Mouse (Mus musculus) forebrain, embryonic 10.5 days (tissue): ENCODE results near the gene Kifc3. TPM values are rescaled to one million over a fixed set of nuclear protein-coding genes. Genes with fewer than 3 reads are reported as not detected.

Experiments
- DNase-seq: peaks from one replicate; pipeline ENCODE4 v3.0.0-alpha.2; 2017; ENCODE audit warnings: low spot score; ENCODE audit errors: extremely low spot score
- H3K27ac ChIP-seq: fragments of 300-500 bp; sonication (generic); 2 replicates; pipeline ENCODE4 v1.5.1; 2016; ENCODE audit warnings: mild to moderate bottlenecking
- H3K27me3 ChIP-seq: fragments of 300-500 bp; sonication (generic); 2 replicates; pipeline ENCODE4 v1.6.1; 2016; ENCODE audit warnings: mild to moderate bottlenecking; ENCODE audit not compliant: poor library complexity, severe bottlenecking
- H3K36me3 ChIP-seq: fragments of 300-500 bp; sonication (generic); replicated peaks from 2 replicates; pipeline ENCODE4 v1.6.1; 2016; ENCODE audit warnings: mild to moderate bottlenecking, moderate library complexity
- H3K4me1 ChIP-seq: fragments of 300-500 bp; sonication (generic); 2 replicates; pipeline ENCODE4 v1.6.1; 2016
- H3K4me3 ChIP-seq: fragments of 300-500 bp; sonication (generic); 2 replicates; pipeline ENCODE4 v1.5.1; 2016; ENCODE audit warnings: mild to moderate bottlenecking, moderate library complexity
- H3K9me3 ChIP-seq: fragments of 300-500 bp; sonication (generic); 2 replicates; pipeline ENCODE4 v1.6.1; 2016; ENCODE audit warnings: mild to moderate bottlenecking, moderate library complexity
- WGBS: fragments of 180-500 bp; shearing (Covaris S2); methylation state at CpG from one replicate; pipeline ENCODE4 v1.1.7; 2016; 5-methylcytosine and 5-hydroxymethylcytosine counted together
- polyA plus RNA-seq: library from polyadenylated mRNA; unstranded; fragments of >200 nt; fragmentation: Nextera tagmentation; extraction: Ambion mirVana; gene quantifications from 2 replicates; pipeline ENCODE4 v1.2.1, GENCODE M21; 2016

The Kifc3 gene
- polyA plus RNA-seq, 1 experiment from 2014 or later: 4.4 TPM

DNA sequence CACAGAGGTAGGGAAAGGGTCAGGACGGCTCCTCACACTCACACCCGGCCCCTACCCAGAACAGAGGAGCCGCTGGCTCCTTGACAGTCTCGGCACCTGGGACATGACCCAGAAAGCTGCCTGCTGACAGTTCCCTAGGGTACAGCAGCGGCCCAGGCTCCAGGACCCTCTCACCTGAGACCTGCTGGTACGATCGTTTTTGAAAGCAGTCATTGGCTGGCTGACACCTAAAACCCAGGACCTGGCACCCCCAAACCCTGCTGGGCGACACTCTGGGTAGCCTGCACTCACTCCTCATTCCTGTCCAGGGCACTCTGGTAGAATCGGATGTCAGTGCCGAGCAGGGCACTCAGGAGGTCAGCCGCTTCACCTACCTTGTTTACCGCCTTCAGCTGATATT is 65.4 kb downstream of the Kifc3 start:
- H3K4me3 ChIP-seq: peak overlapping the region; percentile 47
- no peak for DNase-seq
- H3K27ac ChIP-seq: no peak overlapping the region; the same call in 1 of the 2 replicates
- H3K27me3 ChIP-seq: peaks cover 65% of the 10 kb centered on the region
- H3K36me3 ChIP-seq: no peaks in the 10 kb centered on the region
- H3K9me3 ChIP-seq: no peaks in the 10 kb centered on the region
- WGBS: 17% methylated on average over 12 of the region's 12 CpGs
- peaks cover 41% of the 10 kb centered on the region for H3K4me1 ChIP-seq

GRCm38 (mm10) chr8:95136218-95136617 is 66.4 kb downstream of the Kifc3 start:
- WGBS: 71% methylated on average over 3 of the region's 3 CpGs
- DNase-seq: no peak
- Histone ChIP-seq H3K4me3 (no peak overlapping the region), H3K27ac (no peak overlapping the region), H3K4me1 (peaks cover 36% of the 10 kb centered on the region), H3K36me3 (no peaks in the 10 kb centered on the region), H3K9me3 (no peaks in the 10 kb centered on the region), H3K27me3 (peaks cover 55% of the 10 kb centered on the region)

- DNase-seq: no peak
- H3K36me3 ChIP-seq: no peaks in the 10 kb centered on the region
- no peaks in the 10 kb centered on the region for H3K9me3 ChIP-seq
- no peak overlapping the region for H3K4me3 ChIP-seq
- 59% methylated on average over 3 of the region's 3 CpGs for WGBS
- H3K4me1 ChIP-seq: peaks cover 33% of the 10 kb centered on the region
- H3K27me3 ChIP-seq: peaks cover 45% of the 10 kb centered on the region
- no peak overlapping the region for H3K27ac ChIP-seq
Measured at GRCm38 (mm10) chr8:95135242-95135641, 67.4 kb downstream of the Kifc3 start.

- no peaks in the 10 kb centered on the region for H3K9me3 ChIP-seq
- no peak overlapping the region for H3K4me3 ChIP-seq
- no peak overlapping the region for H3K27ac ChIP-seq
- 84% methylated on average over 2 of the region's 2 CpGs for WGBS
- no peaks in the 10 kb centered on the region for H3K36me3 ChIP-seq
- H3K27me3 ChIP-seq: peaks cover 35% of the 10 kb centered on the region
- DNase-seq: no peak
- H3K4me1 ChIP-seq: peaks cover 33% of the 10 kb centered on the region
Measured at GRCm38 (mm10) chr8:95134186-95134585, 68.4 kb downstream of the Kifc3 start.

DNA sequence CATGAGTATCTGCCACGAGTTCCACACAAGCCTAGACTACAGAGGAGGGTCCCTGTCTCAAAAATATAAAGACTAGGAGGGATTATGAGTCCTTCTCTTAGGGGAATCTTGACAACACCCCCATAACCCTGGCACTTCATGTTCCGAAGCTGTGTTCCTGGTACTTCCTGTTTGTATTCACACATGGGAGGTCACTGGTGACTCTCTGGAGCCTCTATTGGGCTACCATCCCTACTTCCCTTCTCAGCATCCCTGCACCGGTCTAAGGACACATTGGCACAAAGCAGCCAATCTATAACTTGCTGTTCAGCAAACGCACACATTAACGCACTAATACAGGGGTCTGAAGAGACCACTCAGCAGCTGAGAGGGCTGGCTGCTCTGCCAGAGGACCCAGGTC is 70.6 kb downstream of the Kifc3 start:
- no peak overlapping the region for H3K27ac ChIP-seq
- DNase-seq: no peak
- H3K4me1 ChIP-seq: peaks cover 22% of the 10 kb centered on the region
- peaks cover 13% of the 10 kb centered on the region for H3K27me3 ChIP-seq
- H3K9me3 ChIP-seq: no peaks in the 10 kb centered on the region
- no peaks in the 10 kb centered on the region for H3K36me3 ChIP-seq
- H3K4me3 ChIP-seq: no peak overlapping the region
- 91% methylated on average over 5 of the region's 5 CpGs for WGBS

DNA sequence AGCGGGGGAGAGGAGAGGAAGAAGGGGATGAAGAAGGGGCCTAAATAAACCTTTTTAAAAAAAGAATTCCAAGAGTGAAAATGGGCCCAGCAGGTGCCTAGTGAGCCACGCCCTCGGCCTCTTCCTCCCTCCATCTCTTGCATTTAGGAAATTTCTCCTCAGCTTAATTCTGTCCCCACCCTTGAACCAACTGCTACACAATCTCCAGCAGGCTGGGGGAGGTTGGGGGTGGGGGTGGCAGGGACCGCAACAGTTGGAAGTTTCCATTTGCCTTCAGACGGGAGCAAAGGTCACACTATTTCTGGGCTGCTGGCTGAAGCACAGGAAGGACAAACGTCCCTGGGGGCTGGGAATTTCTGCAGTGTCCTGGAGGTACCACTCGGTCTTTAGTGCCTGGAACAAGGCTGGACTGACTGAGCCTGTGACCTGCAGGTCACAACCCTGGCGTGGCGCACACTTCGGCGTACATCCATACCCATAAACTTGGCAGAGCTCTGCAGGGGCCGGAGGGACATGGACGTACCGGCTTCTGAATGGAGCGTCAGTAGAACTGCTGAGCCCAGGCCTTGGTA is 71.6 kb downstream of the Kifc3 start:
- DNase-seq: no peak
- H3K27ac ChIP-seq: no peak overlapping the region

DNA sequence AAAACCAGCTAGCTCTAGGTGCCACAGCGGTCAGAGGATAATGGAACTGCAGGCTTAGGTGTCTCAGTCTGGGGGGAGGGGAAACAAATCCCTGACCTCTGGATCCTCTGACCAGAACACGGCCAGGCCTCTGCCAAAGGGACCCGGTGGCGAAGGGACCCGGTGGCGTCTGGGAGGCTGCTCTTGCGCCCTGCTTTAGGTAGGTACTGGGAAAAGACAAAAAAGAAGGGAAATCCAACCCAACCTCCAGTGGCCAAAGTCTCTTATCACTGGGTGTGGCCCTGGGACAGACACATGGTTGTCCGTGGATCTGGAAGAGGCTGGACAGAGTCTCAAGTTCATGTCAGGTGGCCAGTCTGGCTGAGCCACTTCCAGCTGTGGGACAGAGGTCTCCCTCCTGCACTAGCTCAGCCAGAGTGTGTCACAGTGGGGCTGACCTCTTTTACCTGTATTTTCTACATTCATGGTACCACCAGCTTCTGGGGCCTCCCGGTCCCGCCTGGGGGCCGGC is 73.8 kb downstream of the Kifc3 start:
- Histone ChIP-seq H3K36me3 (no peaks in the 10 kb centered on the region), H3K27ac (no peak overlapping the region), H3K27me3 (no peaks in the 10 kb centered on the region), H3K4me1 (peaks cover 18% of the 10 kb centered on the region), H3K4me3 (no peak overlapping the region), H3K9me3 (no peaks in the 10 kb centered on the region)
- 87% methylated on average over 11 of the region's 11 CpGs for WGBS
- DNase-seq: no peak

More for the DNA sequence above, 71.6 kb downstream of the Kifc3 start:
- Histone ChIP-seq H3K36me3 (no peaks in the 10 kb centered on the region), H3K27me3 (peaks cover 3% of the 10 kb centered on the region), H3K9me3 (no peaks in the 10 kb centered on the region), H3K4me3 (no peak overlapping the region), H3K4me1 (peaks cover 18% of the 10 kb centered on the region)
- 67% methylated on average over 15 of the region's 15 CpGs for WGBS

DNA sequence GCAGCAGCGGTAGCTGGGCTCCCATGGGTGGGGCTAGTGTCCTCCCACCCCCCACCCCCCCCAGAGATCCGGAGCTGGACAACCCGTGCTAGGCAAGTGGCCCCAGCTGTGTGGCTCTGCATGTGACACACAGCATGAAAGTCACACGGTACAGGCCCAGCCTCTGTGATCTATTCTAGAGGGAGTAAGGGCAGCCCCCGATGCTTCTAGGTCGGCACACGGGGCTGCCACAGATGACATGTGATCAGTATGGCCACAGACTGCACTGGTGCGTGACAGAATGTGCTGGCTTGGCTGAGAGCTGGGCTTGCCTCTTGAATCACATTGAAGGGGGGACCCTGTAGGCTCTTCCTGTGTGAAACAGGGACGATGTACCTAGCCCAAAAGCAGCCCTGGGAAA is 75.0 kb downstream of the Kifc3 start:
- Histone ChIP-seq H3K4me3 (no peak overlapping the region), H3K9me3 (no peaks in the 10 kb centered on the region), H3K36me3 (no peaks in the 10 kb centered on the region), H3K27me3 (no peaks in the 10 kb centered on the region), H3K4me1 (peaks cover 18% of the 10 kb centered on the region), H3K27ac (peak overlapping the region; percentile 11; the same call in 1 of the 2 replicates)
- DNase-seq: no peak
- 81% methylated on average over 9 of the region's 9 CpGs for WGBS

DNA sequence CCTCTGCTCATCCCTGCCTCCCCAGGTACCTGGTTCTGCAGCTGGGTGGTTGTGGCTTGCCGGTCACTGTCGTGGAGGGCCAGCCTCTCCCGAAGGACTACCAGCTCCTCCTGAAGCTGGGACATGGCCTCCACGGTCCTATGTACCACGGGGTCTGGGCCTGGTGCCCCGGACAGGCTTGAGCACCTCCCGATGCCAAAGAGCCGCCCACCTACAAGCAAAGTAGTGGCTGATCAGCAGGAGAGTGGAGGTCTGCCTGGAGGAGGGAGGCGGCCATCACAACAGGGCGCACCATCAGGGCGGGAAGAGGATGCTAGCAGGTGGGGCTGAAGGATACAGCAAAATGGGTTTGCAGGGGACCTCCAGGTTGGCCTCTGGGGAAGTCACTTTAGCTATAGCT is 76.1 kb downstream of the Kifc3 start:
- no peak for DNase-seq
- no peaks in the 10 kb centered on the region for H3K27me3 ChIP-seq
- no peak overlapping the region for H3K27ac ChIP-seq
- 91% methylated on average over 11 of the region's 11 CpGs for WGBS
- no peak overlapping the region for H3K4me3 ChIP-seq
- no peaks in the 10 kb centered on the region for H3K9me3 ChIP-seq
- no peaks in the 10 kb centered on the region for H3K36me3 ChIP-seq
- H3K4me1 ChIP-seq: peaks cover 16% of the 10 kb centered on the region

DNA sequence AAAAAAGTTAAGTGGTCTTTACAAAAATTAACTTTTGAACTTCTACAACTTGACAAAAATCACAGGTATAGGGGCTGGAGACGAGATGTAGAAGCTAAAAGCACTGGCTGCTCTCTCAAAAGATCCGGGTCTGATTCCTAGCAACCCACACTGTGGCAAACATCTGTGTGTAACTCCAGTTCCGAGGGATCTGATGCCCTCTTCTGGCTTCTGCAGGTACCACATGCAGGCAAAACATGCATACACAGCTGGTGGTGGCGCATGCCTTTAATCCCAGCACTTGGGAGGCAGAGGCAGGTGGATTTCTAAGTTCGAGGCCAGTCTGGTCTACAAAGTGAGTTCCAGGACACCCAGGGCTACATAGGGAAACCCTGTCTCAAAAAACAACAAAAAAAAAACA is 79.2 kb downstream of the Kifc3 start:
- H3K9me3 ChIP-seq: no peaks in the 10 kb centered on the region
- WGBS: 88% methylated on average over 5 of the region's 5 CpGs
- no peak for DNase-seq
- peaks cover 8% of the 10 kb centered on the region; the same call in 1 of the 2 replicates for H3K4me1 ChIP-seq
- H3K27me3 ChIP-seq: no peaks in the 10 kb centered on the region
- H3K36me3 ChIP-seq: no peaks in the 10 kb centered on the region
- no peak overlapping the region for H3K4me3 ChIP-seq
- H3K27ac ChIP-seq: no peak overlapping the region

DNA sequence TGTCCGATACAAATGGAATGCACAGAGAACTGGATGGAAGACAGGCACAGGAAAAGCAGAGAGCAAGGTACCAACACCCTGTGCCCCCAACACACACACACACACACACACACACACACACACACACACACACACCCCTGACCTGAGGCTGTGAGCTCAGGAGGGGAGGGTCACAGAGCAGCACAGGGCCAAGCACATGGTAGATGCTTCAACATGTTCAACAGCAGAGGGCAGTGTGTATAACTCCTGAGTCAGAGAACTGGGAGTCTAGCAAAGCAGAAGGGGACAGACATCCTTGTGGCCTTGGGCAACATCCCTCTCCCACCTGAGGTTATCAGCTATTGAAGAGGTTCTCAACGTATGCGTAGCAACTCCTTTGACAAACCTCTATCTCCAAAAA is 88.9 kb downstream of the Kifc3 start:
- Histone ChIP-seq H3K9me3 (no peaks in the 10 kb centered on the region), H3K4me1 (no peaks in the 10 kb centered on the region), H3K27ac (0 out of 2 replicates have a peak overlapping the region, but pooled peaks have one; percentile 48), H3K4me3 (no peak overlapping the region), H3K36me3 (no peaks in the 10 kb centered on the region), H3K27me3 (no peaks in the 10 kb centered on the region)
- 77% methylated on average over 3 of the region's 3 CpGs for WGBS
- no peak for DNase-seq

DNA sequence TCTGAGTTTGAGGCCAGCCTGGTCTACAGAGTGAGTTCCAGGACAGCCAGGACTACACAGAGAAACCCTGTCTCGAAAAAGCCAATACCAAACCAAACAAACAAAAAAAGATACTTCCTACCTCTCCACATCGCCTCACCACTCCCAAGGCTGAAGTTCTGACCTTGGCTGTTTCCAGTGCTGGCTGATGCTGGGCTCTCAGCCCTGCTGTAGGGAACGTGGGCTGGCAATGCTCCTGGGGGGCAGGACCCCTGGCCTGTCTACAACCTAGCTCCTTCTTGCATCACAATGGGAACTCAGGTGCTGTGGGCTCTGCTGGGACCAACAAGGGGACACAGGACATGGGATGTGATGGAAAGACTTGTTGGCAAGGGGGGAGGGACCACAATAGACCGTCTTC is 89.5 kb downstream of the Kifc3 start:
- Histone ChIP-seq H3K27ac (0 out of 2 replicates have a peak overlapping the region, but pooled peaks have one; percentile 48), H3K4me1 (no peaks in the 10 kb centered on the region), H3K36me3 (no peaks in the 10 kb centered on the region), H3K27me3 (no peaks in the 10 kb centered on the region), H3K4me3 (no peak overlapping the region), H3K9me3 (no peaks in the 10 kb centered on the region)
- WGBS: 77% methylated on average over 4 of the region's 4 CpGs
- no peak for DNase-seq

DNA sequence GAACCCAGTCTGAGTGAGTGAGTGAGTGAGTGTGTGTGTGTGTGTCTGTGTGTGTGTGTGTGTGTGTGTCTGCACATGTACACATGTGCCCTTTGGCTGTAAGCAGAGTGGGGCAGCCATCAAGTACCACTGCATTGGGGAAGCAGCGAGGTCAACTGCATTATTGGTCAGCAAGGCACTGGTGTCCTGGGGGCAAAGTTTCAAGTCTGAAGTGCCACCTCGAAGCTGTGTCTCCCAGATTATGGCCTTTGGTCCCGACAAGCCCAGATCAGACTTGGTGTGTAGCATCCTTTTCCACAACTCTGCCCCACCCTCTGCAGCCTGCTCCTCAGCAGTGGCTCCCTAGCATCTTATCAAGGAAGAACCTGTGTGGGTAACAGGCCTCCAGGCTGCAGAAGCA is 90.0 kb downstream of the Kifc3 start:
- no peak for DNase-seq
- Histone ChIP-seq H3K27ac (no peak overlapping the region), H3K4me1 (no peaks in the 10 kb centered on the region), H3K27me3 (no peaks in the 10 kb centered on the region), H3K9me3 (no peaks in the 10 kb centered on the region), H3K4me3 (no peak overlapping the region), H3K36me3 (no peaks in the 10 kb centered on the region)
- WGBS: 86% methylated on average over 3 of the region's 3 CpGs
